Mouse (Mus musculus) frontal cortex, postnatal 10 days (tissue): ENCODE measurements around the gene Mindy4.

Experiments used
- DNase-seq, 2 experiments: peaks; one replicate each; pipeline ENCODE4 v3.0.0; 2022; ENCODE audit warnings: low spot score in 2 of 2, mixed read lengths in 1 of 2

Gene Mindy4

DNA sequence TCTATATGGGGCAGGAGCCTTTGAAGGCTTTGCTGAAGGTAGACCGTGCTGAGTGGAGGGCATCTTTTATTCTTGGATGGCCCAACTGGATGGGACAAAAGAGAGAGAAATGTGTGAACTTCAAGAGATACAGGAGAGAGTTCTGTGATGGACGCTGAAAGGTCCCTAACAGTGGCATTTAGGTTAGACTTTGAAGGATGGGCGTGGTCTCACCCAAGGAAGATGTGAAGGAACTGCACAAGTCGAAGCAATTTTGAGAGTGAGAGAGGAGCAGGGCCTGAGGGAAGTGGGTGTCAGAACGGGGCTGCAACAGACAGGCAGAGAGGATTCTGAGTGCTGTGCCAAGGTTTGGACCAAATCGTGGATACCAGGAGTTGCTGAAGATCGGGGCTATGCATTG is 54.1 kb downstream of the Mindy4 start:
- no peak for DNase-seq

GRCm38 (mm10) chr6:55258428-55259325 is 55.5 kb downstream of the Mindy4 start:
- no peak for DNase-seq

- DNase-seq = no peak
Observed at GRCm38 (mm10) chr6:55262161-55262560, 59.0 kb downstream of the Mindy4 start.

DNA sequence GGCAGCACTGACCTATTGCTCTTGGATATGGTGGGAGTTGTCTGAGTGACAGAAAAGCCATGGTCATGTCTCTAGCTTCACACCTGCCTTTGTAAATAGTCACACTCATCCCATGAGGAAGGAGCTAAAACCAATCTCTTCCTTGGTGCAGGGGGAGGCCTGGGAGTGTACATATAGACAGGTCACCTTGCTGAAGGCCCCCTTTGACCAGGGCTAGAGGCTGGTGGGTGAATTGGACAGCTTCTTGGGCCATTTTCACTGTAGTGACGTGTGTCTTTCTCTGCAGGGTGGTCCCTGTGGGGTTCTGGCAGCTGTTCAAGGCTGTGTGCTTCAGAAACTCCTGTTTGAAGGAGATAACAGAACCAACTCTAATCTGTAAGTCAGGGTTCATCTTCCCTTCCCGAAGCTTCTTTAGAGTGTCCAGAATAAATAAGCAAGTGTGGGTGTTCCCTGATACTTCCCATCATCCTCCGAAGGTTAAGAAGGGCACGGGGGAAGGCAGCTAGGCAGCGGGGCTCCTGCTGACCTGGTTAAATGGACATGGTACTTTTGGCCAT is 60.4 kb downstream of the Mindy4 start:
- no peak for DNase-seq

DNA sequence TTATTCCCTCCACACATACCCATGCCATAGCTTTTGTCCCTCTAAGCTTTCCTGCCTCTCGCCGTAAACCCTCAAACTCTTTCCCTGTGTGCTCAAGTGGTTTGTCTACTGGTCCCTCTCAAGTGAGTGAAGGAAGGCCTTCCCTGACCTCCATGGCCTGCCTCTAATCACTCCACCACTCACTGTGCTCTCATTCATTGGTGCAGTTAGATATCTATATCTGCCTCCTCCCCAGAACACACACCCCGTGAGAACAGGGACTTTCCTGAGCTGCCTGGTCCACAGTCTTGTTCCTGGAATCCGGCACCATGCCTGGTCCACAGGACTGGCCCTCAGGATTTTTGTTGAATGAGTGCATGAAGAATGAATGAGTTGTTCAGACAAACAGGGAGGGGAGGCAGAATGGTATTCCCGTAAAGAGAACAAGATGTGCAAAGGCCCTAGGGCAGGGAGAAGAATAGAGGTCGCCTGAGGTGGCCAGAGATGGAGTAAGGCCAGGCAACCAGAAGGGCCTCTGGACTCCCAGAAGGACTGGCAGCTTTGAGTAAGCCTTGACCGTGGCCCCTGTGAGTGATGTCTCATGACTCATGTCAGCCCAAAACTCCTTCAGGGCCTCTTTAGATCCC is 61.7 kb downstream of the Mindy4 start:
- DNase-seq = no peak

DNA sequence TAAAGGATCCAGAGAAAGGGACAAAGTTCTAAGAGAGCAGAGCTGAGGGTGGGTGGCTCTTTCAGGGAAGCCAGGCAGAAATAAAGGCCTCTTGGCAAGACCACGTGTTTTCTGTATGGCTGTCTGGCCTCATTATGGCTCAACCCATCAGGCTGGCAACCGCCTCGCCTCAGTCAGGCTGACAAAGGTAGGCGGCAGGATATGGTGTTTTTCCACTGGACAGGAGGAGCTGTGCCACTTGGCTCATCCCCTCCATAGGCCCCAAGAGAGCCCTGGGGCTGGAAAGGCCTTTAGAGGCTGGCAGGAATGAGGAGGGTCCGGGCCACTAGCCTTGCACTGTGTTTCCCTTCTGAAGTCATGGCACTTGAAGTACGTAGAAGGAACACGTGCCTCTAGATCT is 69.8 kb downstream of the Mindy4 start:
- no peak for DNase-seq

DNA sequence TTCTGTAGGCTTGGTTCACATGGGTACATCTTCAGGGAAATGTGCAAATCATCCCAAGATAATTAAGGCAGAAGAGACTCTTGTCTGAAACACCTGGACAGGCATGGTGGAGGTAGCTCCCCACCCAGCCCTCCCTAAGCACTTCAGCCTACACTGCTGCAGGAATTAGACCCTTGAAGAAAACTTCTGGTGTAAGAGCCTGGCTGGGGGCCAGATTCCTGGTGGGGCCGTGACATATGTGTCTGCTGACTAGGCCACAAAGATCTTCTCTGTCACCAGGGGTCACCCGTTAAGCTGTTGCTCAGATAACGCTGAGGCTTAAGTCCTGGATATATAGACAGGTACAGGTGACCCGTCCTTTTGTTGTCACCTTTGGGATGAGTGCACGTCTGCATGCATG is 70.3 kb downstream of the Mindy4 start:
- no peak for DNase-seq

- DNase-seq = no peak
Observed at GRCm38 (mm10) chr6:55275000-55275399, 71.8 kb downstream of the Mindy4 start.

DNA sequence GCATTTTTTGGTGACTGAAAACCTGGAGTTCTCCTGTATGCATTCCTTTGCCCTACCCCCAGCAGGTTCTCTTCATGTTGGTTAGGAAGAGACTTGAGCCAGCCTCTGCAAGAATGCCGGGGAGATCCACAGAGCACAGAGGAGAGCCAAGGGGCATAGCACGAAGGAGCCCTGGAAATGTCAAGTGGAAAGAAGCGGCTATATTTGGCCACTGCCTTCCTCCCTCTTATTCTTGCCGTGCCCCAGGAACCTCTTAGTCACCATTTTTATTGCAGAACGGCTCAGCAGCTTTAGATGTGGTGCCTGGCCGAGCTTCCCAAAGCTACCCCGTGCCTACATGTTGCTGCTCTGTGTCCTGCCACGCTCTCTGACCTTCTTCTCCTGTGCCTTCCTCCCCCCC is 72.6 kb downstream of the Mindy4 start:
- no peak for DNase-seq

- no peak for DNase-seq
Observed at GRCm38 (mm10) chr6:55276692-55277282, 73.6 kb downstream of the Mindy4 start.

- no peak for DNase-seq
Observed at GRCm38 (mm10) chr6:55278086-55278485, 74.9 kb downstream of the Mindy4 start.

GRCm38 (mm10) chr6:55278520-55278919 is 75.3 kb downstream of the Mindy4 start:
- DNase-seq = no peak

DNA sequence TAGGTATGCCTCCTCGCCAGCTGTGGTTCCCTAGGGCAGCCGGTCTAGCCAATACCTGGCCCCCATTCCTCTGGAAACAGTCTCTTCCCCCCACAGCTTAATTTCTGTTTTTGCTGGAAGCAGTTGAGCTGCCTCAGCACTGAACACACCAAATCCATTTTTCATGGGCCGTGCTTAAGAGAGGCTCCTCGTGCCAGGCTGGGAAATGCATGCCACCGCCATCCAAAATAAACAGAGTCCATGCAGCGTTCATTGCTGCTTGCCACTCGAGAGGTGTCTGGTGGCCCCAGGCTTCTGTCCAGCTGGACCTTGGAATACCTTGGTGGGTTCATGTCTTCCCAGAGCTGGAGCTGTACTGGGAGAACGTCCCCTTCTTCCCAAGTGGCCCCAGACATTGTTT is 77.8 kb downstream of the Mindy4 start:
- DNase-seq = no peak

GRCm38 (mm10) chr6:55281687-55282086 is 78.5 kb downstream of the Mindy4 start:
- no peak for DNase-seq

- DNase-seq = no peak
Observed at GRCm38 (mm10) chr6:55282348-55282747, 79.2 kb downstream of the Mindy4 start.

DNA sequence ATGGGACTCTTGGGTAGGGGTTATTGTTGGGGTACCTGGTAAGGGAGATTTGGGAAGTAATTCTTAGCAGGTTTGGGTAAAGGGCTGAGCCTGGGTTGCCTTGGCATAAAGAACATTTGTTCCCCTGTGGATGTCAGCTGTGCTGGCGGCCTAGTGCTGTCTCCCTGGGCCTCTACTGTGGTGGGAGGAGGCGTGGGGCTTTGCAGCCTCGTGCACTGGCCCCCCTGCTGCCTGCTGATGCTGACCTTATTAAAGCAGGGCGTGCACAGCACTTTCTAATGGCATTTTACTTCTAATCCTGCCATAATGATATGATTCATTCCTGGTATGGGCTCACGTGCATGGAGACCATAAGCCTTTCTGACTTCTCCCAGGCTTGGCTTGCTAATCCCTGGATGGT is 82.0 kb downstream of the Mindy4 start:
- no peak for DNase-seq

- DNase-seq = no peak
Observed at GRCm38 (mm10) chr6:55288007-55288602, 84.9 kb downstream of the Mindy4 start.

DNA sequence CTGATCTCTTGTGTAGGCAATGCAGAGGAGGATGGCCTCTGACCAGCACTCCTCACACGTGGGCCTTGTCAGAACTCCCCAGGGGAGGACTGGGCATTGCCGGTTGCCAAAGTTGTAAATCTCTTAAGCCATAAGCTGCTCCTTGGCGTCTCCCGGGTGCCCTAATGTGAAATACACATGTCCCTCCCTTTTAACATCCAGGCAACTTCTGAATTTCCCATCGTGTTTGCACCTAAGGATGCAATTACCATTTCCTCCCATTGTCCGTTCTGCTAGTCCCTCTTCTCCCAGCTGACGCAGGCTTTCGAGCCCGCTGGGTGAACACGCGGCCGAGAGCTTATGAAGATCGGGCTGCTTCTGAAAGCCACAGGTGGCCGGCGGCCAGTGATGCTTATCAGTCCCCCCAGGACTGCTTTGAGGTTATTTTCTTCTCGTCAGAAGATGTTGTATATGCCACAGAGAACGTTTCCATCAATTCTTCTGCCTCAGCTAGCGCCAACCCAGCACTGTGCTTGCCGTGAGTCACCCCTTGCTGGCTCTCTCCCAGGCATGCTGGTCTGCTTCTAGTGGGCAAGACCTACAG is 91.5 kb downstream of the Mindy4 start:
- DNase-seq = no peak

GRCm38 (mm10) chr6:55295325-55295724 is 92.1 kb downstream of the Mindy4 start:
- DNase-seq = no peak

DNA sequence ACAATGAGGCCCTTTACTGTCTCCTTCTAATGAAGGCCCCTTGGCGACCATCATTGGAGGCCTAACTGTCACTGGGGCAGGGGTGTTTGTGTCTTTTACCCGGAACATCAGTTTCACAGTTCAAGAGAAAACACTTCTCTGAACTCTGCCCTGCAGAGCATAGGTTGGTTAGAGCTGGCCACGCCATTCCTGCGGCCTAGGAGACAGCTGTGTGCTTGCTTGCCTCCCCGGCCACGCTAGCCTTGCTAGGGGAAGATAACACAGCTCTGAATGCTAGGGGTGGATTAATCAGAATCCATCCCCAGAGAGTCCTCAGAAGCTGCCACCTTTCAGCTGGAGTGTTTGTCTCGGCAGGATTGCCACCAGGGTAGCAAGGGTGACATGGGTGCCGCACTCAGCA is 96.3 kb downstream of the Mindy4 start:
- no peak for DNase-seq

- no peak for DNase-seq
Observed at GRCm38 (mm10) chr6:55299917-55300316, 96.7 kb downstream of the Mindy4 start.

GRCm38 (mm10) chr6:55300704-55301103 is 97.5 kb downstream of the Mindy4 start:
- DNase-seq = no peak
